Mouse (Mus musculus) heart, adult 2 months (tissue): ENCODE measurements around the gene Coq2. TPM values are rescaled to one million over a fixed set of nuclear protein-coding genes. Genes with fewer than 3 reads are reported as not detected.

Source experiments
- DNase-seq, 2 experiments: peaks; one replicate each; pipeline ENCODE4 v3.0.0; 2021
- H3K27ac ChIP-seq: fragments of 200-600 bp; 2 replicates; pipeline ENCODE4 v1.8.1; 2022
- H3K27me3 ChIP-seq: fragments of 200-500 bp; 2 replicates; pipeline ENCODE4 v1.6.1; 2012; ENCODE audit warnings: mild to moderate bottlenecking, low read length, inconsistent platforms, mixed read lengths; ENCODE audit not compliant: control insufficient read depth, insufficient read depth
- H3K36me3 ChIP-seq: fragments of 200-500 bp; 2 replicates; pipeline ENCODE4 v1.6.1; 2012; ENCODE audit warnings: low read length, inconsistent platforms; ENCODE audit not compliant: control insufficient read depth, insufficient read depth
- H3K4me1 ChIP-seq: fragments of 200-500 bp; 2 replicates; pipeline ENCODE4 v1.6.1; 2011; ENCODE audit warnings: low read length; ENCODE audit not compliant: control insufficient read depth, insufficient read depth
- H3K4me3 ChIP-seq: fragments of 200-600 bp; 2 replicates; pipeline ENCODE4 v1.8.1; 2022
- H3K79me2 ChIP-seq: fragments of 200-500 bp; replicated peaks from 2 replicates; pipeline ENCODE4 v1.6.1; 2012; ENCODE audit warnings: mild to moderate bottlenecking, inconsistent platforms, low read length, moderate library complexity, mixed read lengths; ENCODE audit not compliant: control insufficient read depth, insufficient read depth
- H3K9ac ChIP-seq: fragments of 200-500 bp; 2 replicates; pipeline ENCODE4 v1.6.1; 2012; ENCODE audit warnings: low read depth, mild to moderate bottlenecking, control low read depth, inconsistent platforms, low read length, mixed read lengths
- CTCF ChIP-seq: fragments of 200-600 bp; IDR thresholded peaks from 2 replicates; pipeline ENCODE4 v1.8.1; 2022; ENCODE audit warnings: antibody characterized with exemption, mild to moderate bottlenecking, moderate library complexity
- EP300 ChIP-seq: fragments of 200-500 bp; IDR thresholded peaks from 2 replicates; pipeline ENCODE4 v1.6.1; 2011; ENCODE audit warnings: low read depth, low read length, control low read depth; ENCODE audit not compliant: insufficient read depth
- POLR2A ChIP-seq: fragments of 200-500 bp; IDR thresholded peaks from 2 replicates; pipeline ENCODE4 v1.6.1; 2011; ENCODE audit warnings: mild to moderate bottlenecking, low read depth, low read length, control low read depth; ENCODE audit not compliant: insufficient read depth
- WGBS: fragments of 180-500 bp; shearing (Covaris S2); methylation state at CpG from one replicate; pipeline ENCODE4 v1.1.7; 2018; 5-methylcytosine and 5-hydroxymethylcytosine counted together
- intact Hi-C: fragments of 180-260 bp; cut with DNase I; formaldehyde crosslinking; loops from one replicate; pipeline ENCODE4 v1.15.1; 2025
- polyA plus RNA-seq: library from polyadenylated mRNA; depleted of rRNA; stranded (reverse); fragments of >200 nt; gene quantifications from 2 replicates; pipeline ENCODE4 v1.2.3, GENCODE M21; 2012; rRNA removed
- total RNA-seq, 2 experiments: library from RNA; stranded (reverse); gene quantifications; 2 replicates each; pipeline ENCODE4 v1.2.3; 2021

The Coq2 gene
- total and polyA plus RNA-seq, 3 experiments: 95.9 to 109 (median 106) TPM

- H3K4me3 ChIP-seq: no peak overlapping the region
- 48% methylated on average over 9 of the region's 9 CpGs for WGBS
- intact Hi-C loops: no loop called here
- no peaks in the 10 kb centered on the region for H3K36me3 ChIP-seq
- H3K27me3 ChIP-seq: no peaks in the 10 kb centered on the region
- no peak for DNase-seq
- H3K27ac ChIP-seq: no peak overlapping the region
- no peaks in the 10 kb centered on the region for H3K79me2 ChIP-seq
- no peak for TF ChIP-seq EP300
- TF ChIP-seq CTCF: no peak
- TF ChIP-seq POLR2A: no peak
- H3K4me1 ChIP-seq: peaks cover 2% of the 10 kb centered on the region; the same call in 1 of the 2 replicates
- no peak overlapping the region for H3K9ac ChIP-seq
These were observed 67.1 kb downstream of the Coq2 start for GRCm38 (mm10) chr5:100607868-100608267.

- no peaks in the 10 kb centered on the region for H3K27me3 ChIP-seq
- peak overlapping the region; percentile 26; the same call in 1 of the 2 replicates for H3K27ac ChIP-seq
- intact Hi-C loops: no loop called here
- H3K79me2 ChIP-seq: no peaks in the 10 kb centered on the region
- DNase-seq: no peak
- no peak overlapping the region for H3K4me3 ChIP-seq
- peaks cover 2% of the 10 kb centered on the region; the same call in 1 of the 2 replicates for H3K4me1 ChIP-seq
- TF ChIP-seq EP300: no peak
- TF ChIP-seq CTCF: no peak
- no peak for TF ChIP-seq POLR2A
- WGBS: 64% methylated on average over 4 of the region's 4 CpGs
- H3K36me3 ChIP-seq: no peaks in the 10 kb centered on the region
- H3K9ac ChIP-seq: no peak overlapping the region
These were observed 67.7 kb downstream of the Coq2 start for GRCm38 (mm10) chr5:100607090-100607762.

GRCm38 (mm10) chr5:100605828-100606229, 69.1 kb downstream of the Coq2 start:
- 34% methylated on average over 9 of the region's 9 CpGs for WGBS
- no peaks in the 10 kb centered on the region for H3K27me3 ChIP-seq
- peaks cover 2% of the 10 kb centered on the region; the same call in 1 of the 2 replicates for H3K4me1 ChIP-seq
- no peak overlapping the region for H3K4me3 ChIP-seq
- H3K36me3 ChIP-seq: no peaks in the 10 kb centered on the region
- peak; percentile 74 to 77 for DNase-seq
- intact Hi-C loops: no loop called here
- no peak for TF ChIP-seq CTCF
- TF ChIP-seq POLR2A: peak; percentile 44; the same call in 1 of the 2 replicates
- no peaks in the 10 kb centered on the region for H3K79me2 ChIP-seq
- H3K9ac ChIP-seq: no peak overlapping the region
- peak overlapping the region; percentile 62 for H3K27ac ChIP-seq

Other genes starting within 250 kb of the Coq2 start
- gene Lin54, start 174.5 kb downstream of the Coq2 start, total RNA-seq: 1 to 10 TPM; 7.2 to 8.3 TPM
- gene Lin54, start 174.5 kb downstream of the Coq2 start, polyA plus RNA-seq: 3.1 and 3.4 TPM in 2 replicates
- gene Cops4, start 156.8 kb downstream of the Coq2 start, total RNA-seq: 10 to 100 TPM; 84.8 to 86.2 TPM
- gene Cops4, start 156.8 kb downstream of the Coq2 start, polyA plus RNA-seq: 37.9 and 57.3 TPM in 2 replicates
- 1 to 10 TPM; 1.5 to 3.1 TPM for gene Plac8, start 102.9 kb downstream of the Coq2 start, total RNA-seq
- 3.7 and 8.0 TPM in 2 replicates for gene Plac8, start 102.9 kb downstream of the Coq2 start, polyA plus RNA-seq
- gene Hpse, start 44.6 kb upstream of the Coq2 start, total RNA-seq: 1 to 10 TPM; 1.0 to 2.3 TPM
- 0.88 and 1.2 TPM in 2 replicates for gene Hpse, start 44.6 kb upstream of the Coq2 start, polyA plus RNA-seq
- 1 to 10 TPM; 2.1 to 2.9 TPM for gene Helq, start 123.5 kb upstream of the Coq2 start, total RNA-seq
- gene Helq, start 123.5 kb upstream of the Coq2 start, polyA plus RNA-seq: 3.0 and 3.8 TPM in 2 replicates
- 10 to 100 TPM; 77.2 to 78.2 TPM for gene Mrps18c, start 123.5 kb upstream of the Coq2 start, total RNA-seq
- gene Mrps18c, start 123.5 kb upstream of the Coq2 start, polyA plus RNA-seq: 33.9 and 34.6 TPM in 2 replicates
- 1 to 10 TPM; 8.3 to 9.0 TPM for gene Abraxas1, start 145.8 kb upstream of the Coq2 start, total RNA-seq
- 6.9 and 12.5 TPM in 2 replicates for gene Abraxas1, start 145.8 kb upstream of the Coq2 start, polyA plus RNA-seq
- gene Gpat3, start 170.6 kb upstream of the Coq2 start, total RNA-seq: 10 to 100 TPM; 22.1 to 24.2 TPM
- gene Gpat3, start 170.6 kb upstream of the Coq2 start, polyA plus RNA-seq: 7.1 and 11.8 TPM in 2 replicates